Mouse (Mus musculus) liver, postnatal 0 days (tissue): Measurements from ENCODE around the gene Arid2. TPM values are rescaled to one million over a fixed set of nuclear protein-coding genes. Genes with fewer than 3 reads are reported as not detected.
"Not testable (repeated sequence)": the region's sequence is repeated elsewhere in the genome, so short reads cannot be mapped to it uniquely, and the experiment has no call there.

Source experiments
- ATAC-seq: fragments of 200-750 bp; cut with Nextera tagmentation; 2 replicates; pipeline ENCODE4 v1.8.0; 2017; ENCODE audit warnings: mild to moderate bottlenecking, moderate library complexity
- DNase-seq: peaks from one replicate; pipeline ENCODE4 v3.0.0-alpha.2; 2016
- H3K27ac ChIP-seq: fragments of 300-500 bp; sonication (generic); 2 replicates; pipeline ENCODE4 v1.5.1; 2014; ENCODE audit warnings: antibody characterized with exemption, moderate library complexity, mild to moderate bottlenecking, low read depth
- H3K27me3 ChIP-seq: fragments of 300-500 bp; sonication (generic); 2 replicates; pipeline ENCODE4 v1.6.1; 2014; ENCODE audit warnings: low read length, control low read depth, mixed read lengths; ENCODE audit not compliant: insufficient read depth
- H3K36me3 ChIP-seq: fragments of 300-500 bp; sonication (generic); replicated peaks from 2 replicates; pipeline ENCODE4 v1.6.1; 2014; ENCODE audit warnings: mild to moderate bottlenecking, control low read depth, low read length, moderate library complexity, mixed read lengths; ENCODE audit not compliant: insufficient read depth
- H3K4me1 ChIP-seq: fragments of 300-500 bp; sonication (generic); 2 replicates; pipeline ENCODE4 v1.6.1; 2014; ENCODE audit warnings: antibody characterized with exemption, mild to moderate bottlenecking, control low read depth; ENCODE audit not compliant: insufficient read depth
- H3K4me2 ChIP-seq: fragments of 300-500 bp; sonication (generic); 2 replicates; pipeline ENCODE4 v1.6.1; 2014; ENCODE audit warnings: low read depth, mild to moderate bottlenecking, low read length, moderate library complexity, mixed read lengths
- H3K4me3 ChIP-seq: fragments of 300-500 bp; sonication (generic); 2 replicates; pipeline ENCODE4 v1.5.1; 2014; ENCODE audit warnings: low read depth, low read length
- H3K9ac ChIP-seq: fragments of 300-500 bp; sonication (generic); replicated peaks from 2 replicates; pipeline ENCODE4 v1.6.1; 2014; ENCODE audit warnings: mild to moderate bottlenecking, moderate library complexity
- H3K9me3 ChIP-seq: fragments of 300-500 bp; sonication (generic); 2 replicates; pipeline ENCODE4 v1.6.1; 2016; ENCODE audit warnings: mild to moderate bottlenecking, control low read depth, low read length, mixed read lengths
- CTCF ChIP-seq: sonication (generic); IDR thresholded peaks from 2 replicates; pipeline ENCODE4 v1.5.1; 2016; ENCODE audit warnings: antibody characterized with exemption, low read depth
- EP300 ChIP-seq: IDR thresholded peaks from 2 replicates; pipeline ENCODE4 v1.6.1; 2016; ENCODE audit warnings: antibody characterized with exemption, low read depth, mild to moderate bottlenecking
- WGBS: fragments of 180-500 bp; shearing (Covaris S2); extraction: QIAGEN DNeasy Blood & Tissue Kit; methylation state at CpG from one replicate; pipeline ENCODE4 v1.1.7; 2014; ENCODE audit not compliant: insufficient replicate concordance; 5-methylcytosine and 5-hydroxymethylcytosine counted together
- polyA plus RNA-seq: library from polyadenylated mRNA; unstranded; fragments of >200 nt; fragmentation: Nextera tagmentation; extraction: Ambion mirVana; gene quantifications from 2 replicates; pipeline ENCODE4 v1.2.1, GENCODE M21; 2015

The Arid2 gene
- polyA plus RNA-seq, 1 experiment from 2014 or later, result 5.5 TPM

DNA sequence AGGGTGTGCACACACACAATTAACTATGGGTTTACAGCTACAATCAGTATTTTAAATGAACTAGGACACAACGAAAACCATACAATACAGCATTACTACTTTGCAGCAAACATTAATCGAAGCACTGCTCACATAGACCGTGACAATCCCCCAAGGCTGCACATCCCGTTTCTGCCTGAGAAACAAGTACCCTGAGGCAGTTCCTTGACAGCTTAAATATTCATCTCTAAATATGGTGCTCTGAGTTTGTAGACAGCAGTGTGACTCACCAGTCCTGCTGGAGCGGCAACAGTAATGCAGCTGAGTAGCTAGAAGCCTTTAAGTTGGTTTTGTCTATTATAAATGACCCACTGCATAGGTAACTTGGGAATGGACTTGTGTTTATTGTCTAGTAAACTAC is 118.2 kb downstream of the Arid2 start:
- ATAC-seq (no peak), DNase-seq (no peak)
- Histone ChIP-seq H3K27me3 (no peaks in the 10 kb centered on the region), H3K9me3 (no peaks in the 10 kb centered on the region), H3K4me2 (no peak overlapping the region), H3K9ac (no peak overlapping the region), H3K4me1 (no peaks in the 10 kb centered on the region), H3K4me3 (no peak overlapping the region), H3K27ac (no peak overlapping the region), H3K36me3 (peaks cover 45% of the 10 kb centered on the region)
- TF ChIP-seq CTCF (no peak), EP300 (no peak)
- 90% methylated on average over 5 of the region's 5 CpGs for WGBS

DNA sequence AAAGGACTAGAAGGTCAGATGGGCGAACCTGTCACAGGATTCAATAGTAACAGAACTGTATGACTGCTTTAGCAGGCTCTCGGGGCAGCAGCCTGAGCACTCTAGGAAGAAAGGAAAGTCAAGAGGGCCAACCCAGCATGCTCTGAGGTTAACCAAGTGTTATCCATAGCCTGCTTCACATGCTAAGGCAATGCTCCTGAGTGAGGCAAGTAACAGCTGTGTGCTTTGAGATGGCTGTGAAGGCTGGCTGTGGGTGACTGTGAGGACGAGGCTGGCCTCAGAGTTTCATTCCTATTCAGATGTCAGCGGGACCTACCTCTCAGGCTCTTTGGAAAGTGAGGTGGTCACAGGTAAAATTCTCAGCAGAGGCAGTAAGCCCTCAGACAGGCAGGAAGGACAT is 118.9 kb downstream of the Arid2 start:
- DNase-seq, result no peak
- Histone ChIP-seq H3K9ac (no peak overlapping the region), H3K36me3 (peaks cover 43% of the 10 kb centered on the region), H3K4me1 (no peaks in the 10 kb centered on the region), H3K4me3 (no peak overlapping the region), H3K9me3 (no peaks in the 10 kb centered on the region), H3K4me2 (no peak overlapping the region), H3K27ac (no peak overlapping the region), H3K27me3 (no peaks in the 10 kb centered on the region)
- no peak for TF ChIP-seq EP300
- TF ChIP-seq CTCF, result no peak
- WGBS, result 85% methylated on average over 4 of the region's 4 CpGs
- no peak for ATAC-seq

DNA sequence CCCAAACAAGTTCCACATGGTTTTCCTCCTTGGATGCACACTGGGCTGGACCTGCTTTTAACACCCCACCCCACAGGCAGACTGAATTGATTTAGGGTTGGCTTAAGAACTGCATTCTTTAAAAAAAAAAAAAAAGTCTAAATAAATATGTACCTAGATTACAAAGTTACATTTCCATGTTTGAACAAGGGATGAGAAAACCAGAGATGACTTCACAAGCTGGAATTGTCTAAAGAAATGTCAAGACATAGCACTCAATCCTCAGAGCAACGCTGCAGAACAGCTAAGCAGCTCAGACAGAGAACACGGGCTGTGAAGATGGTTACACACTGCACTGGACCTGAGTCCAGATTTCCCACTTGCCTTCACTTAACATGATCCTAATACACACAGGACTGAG is 119.8 kb downstream of the Arid2 start:
- Histone ChIP-seq H3K9ac (no peak overlapping the region), H3K36me3 (peaks cover 41% of the 10 kb centered on the region), H3K4me2 (no peak overlapping the region), H3K4me1 (no peaks in the 10 kb centered on the region), H3K9me3 (no peaks in the 10 kb centered on the region), H3K4me3 (no peak overlapping the region), H3K27me3 (no peaks in the 10 kb centered on the region), H3K27ac (no peak overlapping the region)
- TF ChIP-seq EP300, result no peak
- TF ChIP-seq CTCF, result no peak
- WGBS, result 69% methylated on average over 2 of the region's 2 CpGs
- ATAC-seq, result no peak
- no peak for DNase-seq

DNA sequence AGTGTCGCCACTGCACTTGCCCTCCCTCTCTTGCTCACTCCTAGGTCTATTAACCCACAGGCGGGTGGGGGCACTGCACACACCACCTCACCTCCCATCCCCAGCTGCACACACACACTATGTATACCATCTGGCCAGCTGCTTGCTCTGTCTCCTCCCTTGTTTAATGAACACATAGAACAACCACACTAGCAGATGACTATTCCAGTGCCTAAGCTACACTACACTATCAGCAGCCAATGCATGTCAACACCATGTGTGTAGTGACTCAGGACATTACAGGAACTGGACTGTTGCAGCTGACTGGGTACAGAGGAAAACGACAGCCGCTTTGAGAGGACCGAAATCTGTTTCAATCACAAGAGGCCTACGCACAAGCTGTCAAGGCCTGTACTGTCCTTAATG is 121.4 kb downstream of the Arid2 start:
- no peaks in the 10 kb centered on the region for H3K9me3 ChIP-seq
- no peak overlapping the region for H3K4me3 ChIP-seq
- H3K27me3 ChIP-seq, result no peaks in the 10 kb centered on the region
- 90% methylated on average over 6 of the region's 6 CpGs for WGBS
- no peak overlapping the region for H3K9ac ChIP-seq
- TF ChIP-seq CTCF (no peak), EP300 (no peak)
- H3K36me3 ChIP-seq, result peaks cover 48% of the 10 kb centered on the region
- ATAC-seq, result peak; percentile 46
- no peak for DNase-seq
- H3K27ac ChIP-seq, result no peak overlapping the region
- H3K4me1 ChIP-seq, result no peaks in the 10 kb centered on the region
- no peak overlapping the region for H3K4me2 ChIP-seq

DNA sequence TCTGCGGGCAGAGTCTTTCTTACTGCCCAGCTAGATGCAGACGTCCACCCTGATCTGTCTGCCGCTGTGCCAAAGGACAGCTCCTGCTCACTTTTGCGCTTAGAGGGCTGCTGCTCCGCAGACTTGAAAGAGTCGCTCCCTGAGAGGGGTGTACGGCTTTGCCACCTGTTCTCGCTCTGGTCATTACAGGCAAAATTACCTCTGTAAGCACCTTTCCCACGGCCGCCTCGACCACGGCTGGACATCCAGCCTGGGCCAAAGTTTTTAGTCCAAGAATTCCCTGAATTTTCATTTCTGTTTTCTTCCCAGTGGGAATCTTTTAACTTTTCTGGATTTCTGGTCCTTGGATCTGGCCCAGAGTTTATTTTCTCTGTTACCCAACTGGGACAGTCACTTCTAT is 130.8 kb downstream of the Arid2 start:
- H3K27me3 ChIP-seq, result no peaks in the 10 kb centered on the region
- H3K9me3 ChIP-seq, result no peaks in the 10 kb centered on the region
- H3K9ac ChIP-seq, result no peak overlapping the region
- no peak for TF ChIP-seq EP300
- TF ChIP-seq CTCF, result no peak
- H3K36me3 ChIP-seq, result peaks cover 92% of the 10 kb centered on the region
- WGBS, result 95% methylated on average over 12 of the region's 12 CpGs
- no peak overlapping the region for H3K4me2 ChIP-seq
- no peaks in the 10 kb centered on the region for H3K4me1 ChIP-seq
- H3K4me3 ChIP-seq, result no peak overlapping the region
- DNase-seq, result no peak
- no peak for ATAC-seq
- H3K27ac ChIP-seq, result no peak overlapping the region

DNA sequence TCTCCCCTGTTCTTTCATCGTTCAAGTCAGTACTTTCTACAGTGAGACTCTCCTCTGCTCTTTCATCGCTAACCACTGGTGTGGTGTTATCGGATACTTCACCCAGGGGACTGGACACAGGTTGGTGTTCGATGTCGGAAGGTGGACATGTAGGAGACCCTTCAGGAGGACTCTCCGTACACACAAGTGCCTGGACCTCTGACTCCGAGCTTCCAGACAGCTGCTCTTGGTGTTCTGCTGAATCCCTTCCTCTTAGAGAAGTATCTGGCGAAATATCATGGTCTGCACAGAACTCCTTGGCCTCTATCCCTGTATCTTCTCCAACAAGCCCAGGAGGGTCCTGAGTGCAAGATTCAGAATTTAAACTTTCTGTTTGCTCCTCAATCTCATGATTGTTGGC is 132.6 kb downstream of the Arid2 start:
- 96% methylated on average over 8 of the region's 8 CpGs for WGBS
- no peak for DNase-seq
- Histone ChIP-seq H3K4me3 (no peak overlapping the region), H3K4me1 (no peaks in the 10 kb centered on the region), H3K9me3 (no peaks in the 10 kb centered on the region), H3K27me3 (no peaks in the 10 kb centered on the region), H3K9ac (no peak overlapping the region), H3K4me2 (no peak overlapping the region), H3K36me3 (peaks cover 86% of the 10 kb centered on the region), H3K27ac (no peak overlapping the region)
- ATAC-seq, result no peak
- no peak for TF ChIP-seq EP300
- no peak for TF ChIP-seq CTCF

DNA sequence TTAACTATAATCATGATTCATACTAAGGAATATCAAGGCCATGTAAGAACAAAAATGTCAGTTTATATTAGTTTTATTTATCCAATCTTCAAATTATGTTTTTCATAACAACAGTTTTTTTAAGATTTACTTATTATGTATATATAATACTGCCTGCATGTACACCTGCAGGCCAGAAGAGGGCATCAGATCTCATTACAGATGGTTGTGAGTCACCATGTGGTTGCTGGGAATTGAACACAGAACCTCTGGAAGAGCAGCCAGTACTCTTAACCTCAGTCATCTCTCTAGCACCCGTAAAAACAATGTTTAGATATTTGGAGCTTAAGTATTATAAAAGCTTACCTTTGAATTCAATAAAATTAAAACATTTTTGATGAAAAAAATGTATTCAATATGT is 146.9 kb downstream of the Arid2 start:
- WGBS, result 88% methylated on average over 1 of the region's 1 CpGs
- H3K36me3 ChIP-seq, result peaks cover 55% of the 10 kb centered on the region
- ATAC-seq, result no peak

DNA sequence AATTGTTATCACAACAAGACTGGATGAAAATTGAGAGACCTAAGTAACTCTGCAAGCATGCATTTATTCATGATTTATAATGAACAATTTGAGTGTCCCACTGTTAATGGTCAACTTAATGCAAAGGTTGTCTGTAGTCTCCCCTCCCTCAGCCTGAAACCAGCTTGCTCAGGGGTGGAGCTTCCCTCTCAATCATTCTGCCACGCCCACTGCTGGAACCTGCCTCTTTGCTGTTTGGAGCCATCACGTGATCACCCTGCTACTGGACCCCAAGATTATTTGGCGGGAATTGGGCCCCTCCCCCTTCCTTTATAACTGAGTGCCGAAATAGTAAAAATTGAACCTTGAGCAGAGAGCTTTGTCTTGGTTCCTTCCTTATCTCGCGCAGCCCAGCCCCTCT is 154.2 kb downstream of the Arid2 start:
- not testable (repeated sequence) for DNase-seq, H3K4me3 ChIP-seq, H3K4me1 ChIP-seq, ATAC-seq, H3K27ac ChIP-seq, H3K9ac ChIP-seq, H3K9me3 ChIP-seq, H3K27me3 ChIP-seq, H3K4me2 ChIP-seq
- H3K36me3 ChIP-seq, result peaks cover 42% of the 10 kb centered on the region
- 73% methylated on average over 5 of the region's 6 CpGs for WGBS

More for the DNA sequence above, 146.9 kb downstream of the Arid2 start:
- Histone ChIP-seq H3K27me3 (no peaks in the 10 kb centered on the region), H3K4me1 (no peaks in the 10 kb centered on the region), H3K9ac (no peak overlapping the region), H3K4me2 (no peak overlapping the region), H3K4me3 (no peak overlapping the region), H3K9me3 (peaks cover 4% of the 10 kb centered on the region; the same call in 1 of the 2 replicates), H3K27ac (no peak overlapping the region)
- TF ChIP-seq EP300 (no peak), CTCF (peak; percentile 30)
- DNase-seq, result no peak
